Mouse (Mus musculus) stomach, postnatal 0 days (tissue): ENCODE data around the gene Pfkfb4. TPM values are rescaled to one million over a fixed set of nuclear protein-coding genes. Genes with fewer than 3 reads are reported as not detected.

Experiments
- ATAC-seq: fragments of 200-750 bp; cut with Nextera tagmentation; 2 replicates; pipeline ENCODE4 v1.8.0; 2017; ENCODE audit not compliant: low FRiP score, low TSS enrichment
- DNase-seq: peaks from one replicate; pipeline ENCODE4 v3.0.0-alpha.2; 2016; ENCODE audit warnings: low spot score
- H3K27ac ChIP-seq: fragments of 300-500 bp; sonication (generic); replicated peaks from 2 replicates; pipeline ENCODE4 v1.5.1; 2014; ENCODE audit warnings: mild to moderate bottlenecking, control low read depth
- H3K27me3 ChIP-seq: fragments of 300-500 bp; sonication (generic); 2 replicates; pipeline ENCODE4 v1.6.1; 2014; ENCODE audit warnings: low read length; ENCODE audit not compliant: control insufficient read depth, insufficient read depth
- H3K36me3 ChIP-seq: fragments of 300-500 bp; sonication (generic); 2 replicates; pipeline ENCODE4 v1.6.1; 2014; ENCODE audit warnings: low read length, mixed read lengths; ENCODE audit not compliant: control insufficient read depth, insufficient read depth
- H3K4me1 ChIP-seq: fragments of 300-500 bp; sonication (generic); replicated peaks from 2 replicates; pipeline ENCODE4 v1.6.1; 2014; ENCODE audit warnings: antibody characterized with exemption; ENCODE audit not compliant: control insufficient read depth, insufficient read depth
- H3K4me2 ChIP-seq: fragments of 300-500 bp; sonication (generic); replicated peaks from 2 replicates; pipeline ENCODE4 v1.6.1; 2014; ENCODE audit warnings: low read depth, mild to moderate bottlenecking, control low read depth, moderate library complexity
- H3K4me3 ChIP-seq: fragments of 300-500 bp; sonication (generic); 2 replicates; pipeline ENCODE4 v1.5.1; 2014; ENCODE audit warnings: low read depth, low read length, control low read depth
- H3K9ac ChIP-seq: fragments of 300-500 bp; sonication (generic); 2 replicates; pipeline ENCODE4 v1.6.1; 2014; ENCODE audit warnings: mild to moderate bottlenecking, low read length, control low read depth, mixed read lengths
- H3K9me3 ChIP-seq: fragments of 300-500 bp; sonication (generic); 2 replicates; pipeline ENCODE4 v1.6.1; 2016; ENCODE audit warnings: low read length; ENCODE audit not compliant: control insufficient read depth
- CTCF ChIP-seq: IDR thresholded peaks from 2 replicates; pipeline ENCODE4 v1.5.1; 2016; ENCODE audit warnings: antibody characterized with exemption, low read depth, mild to moderate bottlenecking, moderate library complexity
- EP300 ChIP-seq: optimal IDR thresholded peaks from 2 replicates; pipeline ENCODE3; 2016; ENCODE audit warnings: antibody characterized with exemption
- WGBS: fragments of 180-500 bp; shearing (Covaris S2); extraction: QIAGEN DNeasy Blood & Tissue Kit; methylation state at CpG from one replicate; pipeline ENCODE4 v1.1.7; 2014; 5-methylcytosine and 5-hydroxymethylcytosine counted together
- microRNA counts: library from miRNA; unstranded; fragments of <30 nt; microRNA quantifications from one replicate; lab custom pipeline; 2015
- microRNA-seq: library from miRNA; unstranded; fragments of <30 nt; microRNA quantifications from one replicate; pipeline ENCODE4, GENCODE M21; 2016
- polyA plus RNA-seq: library from polyadenylated mRNA; unstranded; fragments of >200 nt; fragmentation: Nextera tagmentation; extraction: Ambion mirVana; gene quantifications from 2 replicates; pipeline ENCODE4 v1.2.1, GENCODE M21; 2015

Pfkfb4 gene
- polyA plus RNA-seq, 1 experiment from 2014 or later = 10.3 TPM

GRCm38 (mm10) chr9:109073661-109074573, 82.3 kb downstream of the Pfkfb4 start, which contains the start of gene Atrip:
Gene Atrip, minus strand, starts transcription at chr9:109074124.
- H3K27ac ChIP-seq = peak within 1 kb of the TSS; percentile 76
- peak within 1 kb of the TSS; percentile 75 for H3K4me3 ChIP-seq
- no peaks in the 10 kb centered on the region for H3K27me3 ChIP-seq
- DNase-seq (peak; percentile 94), ATAC-seq (peak; percentile 98)
- no peak for TF ChIP-seq CTCF
- no peak for TF ChIP-seq EP300
- H3K4me1 ChIP-seq = peaks cover 5% of the 10 kb centered on the region; the same call in 1 of the 2 replicates
- H3K9ac ChIP-seq = peak within 1 kb of the TSS; percentile 85
- H3K9me3 ChIP-seq = no peaks in the 10 kb centered on the region
- peaks cover 6% of the 10 kb centered on the region for H3K36me3 ChIP-seq
- WGBS = under 1% methylated on average over 57 of the region's 57 CpGs
- peak within 1 kb of the TSS; percentile 75 for H3K4me2 ChIP-seq

GRCm38 (mm10) chr9:109080516-109080915, 88.9 kb downstream of the Pfkfb4 start:
- no peak overlapping the region for H3K4me3 ChIP-seq
- H3K4me1 ChIP-seq = no peaks in the 10 kb centered on the region
- no peak overlapping the region for H3K9ac ChIP-seq
- DNase-seq (no peak), ATAC-seq (no peak)
- H3K27me3 ChIP-seq = no peaks in the 10 kb centered on the region
- WGBS = 91% methylated on average over 3 of the region's 3 CpGs
- H3K27ac ChIP-seq = no peak overlapping the region
- no peak overlapping the region for H3K4me2 ChIP-seq
- no peak for TF ChIP-seq CTCF
- no peak for TF ChIP-seq EP300
- no peaks in the 10 kb centered on the region for H3K9me3 ChIP-seq
- no peaks in the 10 kb centered on the region for H3K36me3 ChIP-seq

GRCm38 (mm10) chr9:109081749-109082123, 90.2 kb downstream of the Pfkfb4 start:
- DNase-seq (peak; percentile 24), ATAC-seq (peak; percentile 13; the same call in 1 of the 2 replicates)
- no peaks in the 10 kb centered on the region for H3K4me1 ChIP-seq
- peak overlapping the region; percentile 65 for H3K4me2 ChIP-seq
- no peaks in the 10 kb centered on the region for H3K9me3 ChIP-seq
- peak overlapping the region; percentile 60 for H3K4me3 ChIP-seq
- H3K36me3 ChIP-seq = no peaks in the 10 kb centered on the region
- H3K27me3 ChIP-seq = no peaks in the 10 kb centered on the region
- 2% methylated on average over 11 of the region's 11 CpGs for WGBS
- peak overlapping the region; percentile 68 for H3K9ac ChIP-seq
- peak overlapping the region; percentile 50 for H3K27ac ChIP-seq
- TF ChIP-seq EP300 (no peak), CTCF (no peak)

MicroRNA genes within 50 kb of the gene (microRNA counts, 519-probe panel; counts per million panel counts)
- microRNA mmu-miR-711 (lab: Ali Mortazavi, UCI) = not detected

Small RNA genes within 50 kb of the gene (microRNA-seq; reads per million reads assigned to microRNA genes)
- not detected for gene Mir711

Other genes starting within 250 kb of the Pfkfb4 start
- 35.7 and 37.8 TPM in 2 replicates for gene Ip6k2, start 208.0 kb upstream of the Pfkfb4 start, polyA plus RNA-seq
- gene Nckipsd, start 183.4 kb upstream of the Pfkfb4 start, polyA plus RNA-seq = 7.9 and 8.5 TPM in 2 replicates
- gene Celsr3, start 165.5 kb upstream of the Pfkfb4 start, polyA plus RNA-seq = 0.15 and 0.22 TPM in 2 replicates
- 8.0 and 8.2 TPM in 2 replicates for gene Slc26a6, start 138.5 kb upstream of the Pfkfb4 start, polyA plus RNA-seq
- gene Tmem89, start 77.2 kb upstream of the Pfkfb4 start, polyA plus RNA-seq = 0.51 and 0.67 TPM in 2 replicates
- 476 and 497 TPM in 2 replicates for gene Uqcrc1, start 55.1 kb upstream of the Pfkfb4 start, polyA plus RNA-seq
- gene Col7a1, start 38.2 kb upstream of the Pfkfb4 start, polyA plus RNA-seq = 6.2 and 9.6 TPM in 2 replicates
- not detected in 2 replicates for gene Ucn2, start 5.8 kb upstream of the Pfkfb4 start, polyA plus RNA-seq
- gene Shisa5, start 46.8 kb downstream of the Pfkfb4 start, polyA plus RNA-seq = 168 and 181 TPM in 2 replicates
- 13.3 and 15.8 TPM in 2 replicates for gene Trex1, start 68.0 kb downstream of the Pfkfb4 start, polyA plus RNA-seq
- 10.8 and 11.3 TPM in 2 replicates for gene Atrip, start 82.3 kb downstream of the Pfkfb4 start, polyA plus RNA-seq
- gene Ccdc51, start 90.7 kb downstream of the Pfkfb4 start, polyA plus RNA-seq = 8.9 and 9.9 TPM in 2 replicates
- gene Tma7, start 90.8 kb downstream of the Pfkfb4 start, polyA plus RNA-seq = 416 and 424 TPM in 2 replicates
- 3.0 and 3.7 TPM in 2 replicates for gene Plxnb1, start 103.6 kb downstream of the Pfkfb4 start, polyA plus RNA-seq
- gene Fbxw21, start 170.3 kb downstream of the Pfkfb4 start, polyA plus RNA-seq = not detected in 2 replicates
- not detected in 2 replicates for gene Fbxw13, start 204.2 kb downstream of the Pfkfb4 start, polyA plus RNA-seq
- not detected in 2 replicates for gene Fbxw20, start 243.0 kb downstream of the Pfkfb4 start, polyA plus RNA-seq